8 mouse cellular contexts compared by ENCODE assay signal in genomic region chr14:23583235-23583634, GRCm38 (mm10).
DNase-seq lines count a peak whose midpoint lies in the region; ATAC-seq and TF ChIP-seq lines count a peak whose summit lies in the region.
"Had no signal": no experiment of that assay in that cellular context is flagged by ENCODE, and none has a peak within 500 bp of the region (broad histone marks: within the 10 kb centered on the region; RNA-seq: fewer than 3 reads in every experiment).

No protein-coding gene starts in this region.

- peak; percentile 28 for DNase-seq in thymus, adult 2 months
- no peak for DNase-seq in thymus, adult 18-20 months
- peak; percentile 15 for DNase-seq in adrenal gland, postnatal 25 days
- peak; percentile 77 for DNase-seq in embryo, embryonic 11 days
- DNase-seq in induced T-regulatory cell, adult 2 months (ENCODE audit: low read depth), result peak; percentile 47
- DNase-seq in right cerebral cortex, adult 18-20 months, result peak; percentile 75

- no peak for TF ChIP-seq CTCF in thymus, adult 2 months (IDR thresholded peaks at IDR 0.05; ENCODE audit: borderline replicate concordance, control insufficient read depth, extremely low read depth, insufficient read depth, low read length, poor library complexity)

- ATAC-seq in limb, embryonic 13.5 days (ENCODE audit: low FRiP score, low read depth), result peak; percentile 40; the same call in 1 of the 2 replicates

- no peak overlapping the region for H3K9ac ChIP-seq in limb, embryonic 13.5 days
- H3K9ac ChIP-seq: neural tube, embryonic 12.5 days had no signal

- no peak overlapping the region for H3K4me3 ChIP-seq in thymus, adult 2 months (ENCODE audit: control insufficient read depth, insufficient read depth, low read length)
- no peak overlapping the region for H3K4me3 ChIP-seq in limb, embryonic 13.5 days
- H3K4me3 ChIP-seq: neural tube, embryonic 12.5 days had no signal

- H3K4me2 ChIP-seq in limb, embryonic 13.5 days (replicated peaks), result no peak overlapping the region
- H3K4me2 ChIP-seq: neural tube, embryonic 12.5 days had no signal

- H3K9me3 ChIP-seq in limb, embryonic 13.5 days, result 0 out of 2 replicates have a peak, but pooled peaks cover 2% of the 10 kb centered on the region
- H3K9me3 ChIP-seq: neural tube, embryonic 12.5 days had no signal

- H3K27me3 ChIP-seq in thymus, adult 2 months (ENCODE audit: control insufficient read depth, insufficient read depth, low read length), result no peaks in the 10 kb centered on the region
- peaks cover 10% of the 10 kb centered on the region; the same call in 1 of the 2 replicates for H3K27me3 ChIP-seq in limb, embryonic 13.5 days
- H3K27me3 ChIP-seq: neural tube, embryonic 12.5 days had no signal

- TF ChIP-seq POLR2A in thymus, adult 2 months (IDR thresholded peaks at IDR 0.05; ENCODE audit: control insufficient read depth, extremely low read depth, insufficient read depth, low read length, poor library complexity), result no peak

- H3K27ac ChIP-seq in thymus, adult 2 months (ENCODE audit: control insufficient read depth, insufficient read depth, low read length), result no peak overlapping the region
- H3K27ac ChIP-seq in limb, embryonic 13.5 days, result no peak overlapping the region
- H3K27ac ChIP-seq: neural tube, embryonic 12.5 days had no signal

- H3K36me3 ChIP-seq in thymus, adult 2 months (ENCODE audit: control insufficient read depth, insufficient read depth, low read length), result no peaks in the 10 kb centered on the region
- no peaks in the 10 kb centered on the region for H3K36me3 ChIP-seq in limb, embryonic 13.5 days
- H3K36me3 ChIP-seq: neural tube, embryonic 12.5 days had no signal

- WGBS in thymus, adult 2 months, result 20% methylated on average over 2 of the region's 2 CpGs
- WGBS in limb, embryonic 13.5 days, result 26% methylated on average over 2 of the region's 2 CpGs

- no peaks in the 10 kb centered on the region for H3K4me1 ChIP-seq in thymus, adult 2 months (replicated peaks; ENCODE audit: control insufficient read depth, insufficient read depth, low read length)
- no peaks in the 10 kb centered on the region for H3K4me1 ChIP-seq in limb, embryonic 13.5 days
- H3K4me1 ChIP-seq: neural tube, embryonic 12.5 days had no signal

Comparison
In these comparisons a context has a peak if more than half of its experiments do, and no peak if none do; other contexts are left out.
1. DNase-seq: peak in thymus, adult 2 months (single experiment), adrenal gland, postnatal 25 days (single experiment), embryo, embryonic 11 days (single experiment), induced T-regulatory cell, adult 2 months (single experiment) and right cerebral cortex, adult 18-20 months (single experiment); none in thymus, adult 18-20 months (0 of 2).